In genomic region chr8:13797676-13798075, GRCm38 (mm10) we compare ENCODE assay signal across 28 mouse cellular contexts. TPM values are rescaled to one million over a fixed set of nuclear protein-coding genes. Genes with fewer than 3 reads are reported as not detected.
A peak's percentile ranks its signal among the peaks of the same experiment; 100 is the strongest.
DNase-seq lines count a peak whose midpoint lies in the region; ATAC-seq and TF ChIP-seq lines count a peak whose summit lies in the region.
"Had no signal": no experiment of that assay in that cellular context is flagged by ENCODE, and none has a peak within 500 bp of the region (broad histone marks: within the 10 kb centered on the region; RNA-seq: fewer than 3 reads in every experiment).

No protein-coding gene starts in this region.

- no peak for TF ChIP-seq CTCF in heart, adult 2 months (IDR thresholded peaks at IDR 0.05)
- TF ChIP-seq CTCF in stomach, postnatal 0 days (IDR thresholded peaks at IDR 0.05; ENCODE audit: low read depth): no peak

- no peak for TF ChIP-seq EP300 in heart, adult 2 months (IDR thresholded peaks at IDR 0.05; ENCODE audit: insufficient read depth, low read depth, low read length)
- TF ChIP-seq EP300 in stomach, postnatal 0 days (optimal IDR thresholded peaks at IDR 0.05): no peak

- 0 out of 2 replicates have a peak, but pooled peaks have one; percentile 46 for ATAC-seq in stomach, embryonic 14.5 days (ENCODE audit: insufficient number of reproducible peaks, insufficient read depth, low FRiP score, low read depth)
- peak; percentile 83 for ATAC-seq in stomach, postnatal 0 days (ENCODE audit: low FRiP score, low TSS enrichment)
- no peak for ATAC-seq in midbrain, embryonic 11.5 days (ENCODE audit: low FRiP score)
- ATAC-seq: activated CD4-positive, CD25-positive, alpha-beta regulatory T cell, adult 4 months; CD4-positive, CD25-positive, alpha-beta regulatory T cell, adult 4 months; forebrain, embryonic 14.5 days; forebrain, embryonic 16.5 days; Patski had no signal

- H3K4me1 ChIP-seq in heart, embryonic 10.5 days: no peaks in the 10 kb centered on the region
- H3K4me1 ChIP-seq in heart, adult 2 months (ENCODE audit: control insufficient read depth, insufficient read depth, low read length): no peaks in the 10 kb centered on the region
- H3K4me1 ChIP-seq in stomach, embryonic 14.5 days (ENCODE audit: control insufficient read depth, insufficient read depth, low read length): no peaks in the 10 kb centered on the region
- no peaks in the 10 kb centered on the region for H3K4me1 ChIP-seq in stomach, postnatal 0 days (replicated peaks; ENCODE audit: control insufficient read depth, insufficient read depth)
- H3K4me1 ChIP-seq in midbrain, embryonic 11.5 days (ENCODE audit: control insufficient read depth, insufficient read depth, low read length): no peaks in the 10 kb centered on the region; the same call in none of the 2 replicates
- H3K4me1 ChIP-seq: embryonic facial prominence, embryonic 13.5 days had no signal

- no peaks in the 10 kb centered on the region for H3K79me2 ChIP-seq in heart, adult 2 months (replicated peaks; ENCODE audit: control insufficient read depth, insufficient read depth, low read length)

- no peak for TF ChIP-seq POLR2A in heart, adult 2 months (IDR thresholded peaks at IDR 0.05; ENCODE audit: insufficient read depth, low read depth, low read length)

- no peak overlapping the region for H3K27ac ChIP-seq in heart, embryonic 10.5 days
- H3K27ac ChIP-seq in heart, adult 2 months: no peak overlapping the region
- H3K27ac ChIP-seq in stomach, embryonic 14.5 days (ENCODE audit: low read length): no peak overlapping the region
- no peak overlapping the region for H3K27ac ChIP-seq in stomach, postnatal 0 days (replicated peaks)
- H3K27ac ChIP-seq in midbrain, embryonic 11.5 days (ENCODE audit: low read depth, low read length): no peak overlapping the region
- H3K27ac ChIP-seq: embryonic facial prominence, embryonic 13.5 days had no signal

- peaks cover 59% of the 10 kb centered on the region for H3K36me3 ChIP-seq in heart, embryonic 10.5 days
- no peaks in the 10 kb centered on the region for H3K36me3 ChIP-seq in heart, adult 2 months (ENCODE audit: control insufficient read depth, insufficient read depth, low read length)
- H3K36me3 ChIP-seq in stomach, embryonic 14.5 days (ENCODE audit: control insufficient read depth, insufficient read depth, low read length): peaks cover 44% of the 10 kb centered on the region
- H3K36me3 ChIP-seq in stomach, postnatal 0 days (ENCODE audit: control insufficient read depth, insufficient read depth, low read length): peaks cover 20% of the 10 kb centered on the region
- peaks cover 13% of the 10 kb centered on the region; the same call in 1 of the 2 replicates for H3K36me3 ChIP-seq in midbrain, embryonic 11.5 days (ENCODE audit: control insufficient read depth, insufficient read depth, low read length)

- H3K4me3 ChIP-seq in heart, embryonic 10.5 days: no peak overlapping the region
- no peak overlapping the region for H3K4me3 ChIP-seq in heart, adult 2 months
- H3K4me3 ChIP-seq in stomach, embryonic 14.5 days (ENCODE audit: low read depth, low read length): no peak overlapping the region
- H3K4me3 ChIP-seq in stomach, postnatal 0 days (ENCODE audit: low read depth, low read length): no peak overlapping the region
- H3K4me3 ChIP-seq in midbrain, embryonic 11.5 days (ENCODE audit: low read depth, low read length): no peak overlapping the region
- H3K4me3 ChIP-seq: embryonic facial prominence, embryonic 13.5 days had no signal

- intact Hi-C loops in heart, adult 2 months (cut with DNase I): no loop called here

- no peaks in the 10 kb centered on the region for H3K9me3 ChIP-seq in heart, embryonic 10.5 days
- H3K9me3 ChIP-seq in stomach, embryonic 14.5 days (ENCODE audit: control insufficient read depth, low read depth, low read length): no peaks in the 10 kb centered on the region
- no peaks in the 10 kb centered on the region for H3K9me3 ChIP-seq in stomach, postnatal 0 days (ENCODE audit: control insufficient read depth, low read length)
- no peaks in the 10 kb centered on the region for H3K9me3 ChIP-seq in midbrain, embryonic 11.5 days (ENCODE audit: control insufficient read depth, low read length)
- H3K9me3 ChIP-seq: embryonic facial prominence, embryonic 13.5 days; G1E had no signal

- DNase-seq in heart, embryonic 10.5 days (ENCODE audit: low spot score): peak; percentile 41
- no peak for DNase-seq in heart, adult 2 months
- DNase-seq in testis, postnatal 10 days (ENCODE audit: low spot score): peak; percentile 19
- no peak for DNase-seq in testis, postnatal 14 days (ENCODE audit: low spot score)
- DNase-seq in stomach, postnatal 0 days (ENCODE audit: low spot score): no peak
- no peak for DNase-seq in B cell, adult 2 months
- DNase-seq in midbrain, embryonic 11.5 days (ENCODE audit: low spot score, missing footprints): no peak
- DNase-seq: adrenal gland, adult 8-10 months; adrenal gland, postnatal 14 days; adrenal gland, postnatal 36 days; cerebellum, adult 11-12 months; cerebellum, adult 2 months; cerebellum, adult 9-10 months; cerebellum, postnatal 10 days; cerebellum, postnatal 25 days had no signal

- 90% methylated on average over 5 of the region's 5 CpGs for WGBS in heart, embryonic 10.5 days
- 93% methylated on average over 5 of the region's 5 CpGs for WGBS in heart, adult 2 months
- WGBS in stomach, embryonic 14.5 days: 82% methylated on average over 5 of the region's 5 CpGs
- WGBS in stomach, postnatal 0 days: 62% methylated on average over 5 of the region's 5 CpGs
- WGBS in midbrain, embryonic 11.5 days: 97% methylated on average over 5 of the region's 5 CpGs

- no peaks in the 10 kb centered on the region for H3K27me3 ChIP-seq in heart, embryonic 10.5 days (ENCODE audit: insufficient read depth, poor library complexity, severe bottlenecking)
- no peaks in the 10 kb centered on the region for H3K27me3 ChIP-seq in heart, adult 2 months (ENCODE audit: control insufficient read depth, insufficient read depth, low read length)
- H3K27me3 ChIP-seq in stomach, embryonic 14.5 days (ENCODE audit: control insufficient read depth, insufficient read depth, low read length): no peaks in the 10 kb centered on the region
- H3K27me3 ChIP-seq in stomach, postnatal 0 days (ENCODE audit: control insufficient read depth, insufficient read depth, low read length): no peaks in the 10 kb centered on the region
- no peaks in the 10 kb centered on the region for H3K27me3 ChIP-seq in midbrain, embryonic 11.5 days (ENCODE audit: control insufficient read depth, insufficient read depth, low read length)
- H3K27me3 ChIP-seq: CH12.LX; embryonic facial prominence, embryonic 13.5 days; Patski had no signal

- no peak overlapping the region for H3K9ac ChIP-seq in heart, adult 2 months (ENCODE audit: low read depth, low read length)
- H3K9ac ChIP-seq in stomach, embryonic 14.5 days (replicated peaks; ENCODE audit: low read depth, low read length): no peak overlapping the region
- no peak overlapping the region for H3K9ac ChIP-seq in stomach, postnatal 0 days (ENCODE audit: low read length)
- no peak overlapping the region for H3K9ac ChIP-seq in midbrain, embryonic 11.5 days (ENCODE audit: low read length)
- H3K9ac ChIP-seq: embryonic facial prominence, embryonic 13.5 days had no signal

- H3K4me2 ChIP-seq in stomach, embryonic 14.5 days (replicated peaks; ENCODE audit: low read depth, low read length): no peak overlapping the region
- no peak overlapping the region for H3K4me2 ChIP-seq in stomach, postnatal 0 days (replicated peaks; ENCODE audit: low read depth)
- no peak overlapping the region for H3K4me2 ChIP-seq in midbrain, embryonic 11.5 days
- H3K4me2 ChIP-seq: embryonic facial prominence, embryonic 13.5 days had no signal

RNA-seq across cellular contexts. Expression of gene Upf3a, which starts 12.3 kb away (rescaled TPM):
- polyA plus RNA-seq in heart, embryonic 10.5 days (2016; fragmentation: Nextera tagmentation; extraction: Ambion mirVana): 25.7 and 34.1 TPM in 2 replicates
- 1 to 10 TPM; 7.1 to 9.6 TPM for total RNA-seq in heart, adult 2 months (2021)
- polyA plus RNA-seq in heart, adult 2 months (2012; rRNA removed): 4.9 and 6.7 TPM in 2 replicates
- 44.0 TPM in 2 replicates for polyA plus RNA-seq in stomach, embryonic 14.5 days (2014; fragmentation: Nextera tagmentation; extraction: Ambion mirVana)
- 27.2 and 28.0 TPM in 2 replicates for polyA plus RNA-seq in stomach, postnatal 0 days (2015; fragmentation: Nextera tagmentation; extraction: Ambion mirVana)
- polyA plus RNA-seq in midbrain, embryonic 11.5 days (2014; fragmentation: Nextera tagmentation; extraction: Ambion mirVana): 37.8 and 39.2 TPM in 2 replicates

RNA-seq across cellular contexts. Expression of gene Cdc16, which starts 40.2 kb away (rescaled TPM):
- polyA plus RNA-seq in heart, embryonic 10.5 days (2016; fragmentation: Nextera tagmentation; extraction: Ambion mirVana): 160 and 186 TPM in 2 replicates
- total RNA-seq in heart, adult 2 months (2021): 10 to 100 TPM; 28.1 to 30.5 TPM
- polyA plus RNA-seq in heart, adult 2 months (2012; rRNA removed): 21.3 and 39.4 TPM in 2 replicates
- polyA plus RNA-seq in stomach, embryonic 14.5 days (2014; fragmentation: Nextera tagmentation; extraction: Ambion mirVana): 211 and 213 TPM in 2 replicates
- polyA plus RNA-seq in stomach, postnatal 0 days (2015; fragmentation: Nextera tagmentation; extraction: Ambion mirVana): 64.4 and 64.7 TPM in 2 replicates
- polyA plus RNA-seq in midbrain, embryonic 11.5 days (2014; fragmentation: Nextera tagmentation; extraction: Ambion mirVana): 250 and 266 TPM in 2 replicates

RNA-seq across cellular contexts. Expression of gene AF366264, which starts 40.5 kb away (rescaled TPM):
- polyA plus RNA-seq in heart, embryonic 10.5 days (2016; fragmentation: Nextera tagmentation; extraction: Ambion mirVana): not detected in 2 replicates
- not detected for total RNA-seq in heart, adult 2 months (2021)
- polyA plus RNA-seq in heart, adult 2 months (2012; rRNA removed): not detected in 2 replicates
- not detected in 2 replicates for polyA plus RNA-seq in stomach, embryonic 14.5 days (2014; fragmentation: Nextera tagmentation; extraction: Ambion mirVana)
- polyA plus RNA-seq in stomach, postnatal 0 days (2015; fragmentation: Nextera tagmentation; extraction: Ambion mirVana): not detected in 2 replicates
- polyA plus RNA-seq in midbrain, embryonic 11.5 days (2014; fragmentation: Nextera tagmentation; extraction: Ambion mirVana): not detected in 2 replicates
- total RNA-seq: adrenal gland, adult 18-20 months; adrenal gland, adult 8-10 months; adrenal gland, postnatal 14 days; adrenal gland, postnatal 36 days; CH12.LX had no signal
- polyA plus RNA-seq: activated CD4-positive, CD25-positive, alpha-beta regulatory T cell, adult 4 months; CD4-positive, CD25-positive, alpha-beta regulatory T cell, adult 4 months; cerebellum, adult 2 months; cortical plate, adult 2 months; embryonic facial prominence, embryonic 11.5 days; embryonic facial prominence, embryonic 13.5 days; forebrain, embryonic 11.5 days; forebrain, embryonic 14.5 days; forebrain, embryonic 16.5 days; G1E; Patski had no signal

Comparison
In these comparisons a context has a peak if more than half of its experiments do, and no peak if none do; other contexts are left out.
1. DNase-seq: peak in heart, embryonic 10.5 days (single experiment) and testis, postnatal 10 days (single experiment); none in heart, adult 2 months (0 of 2), testis, postnatal 14 days (single experiment), stomach, postnatal 0 days (single experiment), B cell, adult 2 months (0 of 2) and midbrain, embryonic 11.5 days (single experiment).